Mouse (Mus musculus): ENCODE data around the gene Rpl34. TPM values are rescaled to one million over a fixed set of nuclear protein-coding genes. Genes with fewer than 3 reads are reported as not detected.

The Rpl34 gene
- polyA plus RNA-seq, 1 experiment from 2014 or later, result 861 TPM

- no peak overlapping the region for H3K4me2 ChIP-seq (replicated peaks; ENCODE audit: low read depth, low read length)
- WGBS, result 70% methylated on average over 9 of the region's 9 CpGs
- no peak overlapping the region for H3K4me3 ChIP-seq (ENCODE audit: low read length)
- no peak for ATAC-seq (ENCODE audit: low FRiP score, low TSS enrichment)
- no peaks in the 10 kb centered on the region for H3K27me3 ChIP-seq (ENCODE audit: insufficient read depth, low read length)
- no peak overlapping the region for H3K27ac ChIP-seq (ENCODE audit: low read length)
- peaks cover 27% of the 10 kb centered on the region for H3K36me3 ChIP-seq (ENCODE audit: insufficient read depth, low read length)
- H3K4me1 ChIP-seq (ENCODE audit: insufficient read depth, low read length), result peaks cover 14% of the 10 kb centered on the region
- no peak overlapping the region for H3K9ac ChIP-seq (replicated peaks; ENCODE audit: low read length)
- no peaks in the 10 kb centered on the region for H3K9me3 ChIP-seq (ENCODE audit: low read length)
Measured at GRCm38 (mm10) chr3:130694041-130694593, 36.1 kb downstream of the Rpl34 start.

- ATAC-seq (ENCODE audit: low FRiP score, low TSS enrichment), result peak; percentile 56; the same call in 1 of the 2 replicates
- H3K4me2 ChIP-seq (replicated peaks; ENCODE audit: low read depth, low read length), result peak overlapping the region; percentile 54
- H3K4me3 ChIP-seq (ENCODE audit: low read length), result peak overlapping the region; percentile 47
- no peaks in the 10 kb centered on the region for H3K9me3 ChIP-seq (ENCODE audit: low read length)
- peak overlapping the region; percentile 14 for H3K9ac ChIP-seq (replicated peaks; ENCODE audit: low read length)
- peaks cover 14% of the 10 kb centered on the region for H3K4me1 ChIP-seq (ENCODE audit: insufficient read depth, low read length)
- H3K27ac ChIP-seq (ENCODE audit: low read length), result peak overlapping the region; percentile 41
- 33% methylated on average over 12 of the region's 12 CpGs for WGBS
- no peaks in the 10 kb centered on the region for H3K27me3 ChIP-seq (ENCODE audit: insufficient read depth, low read length)
- peaks cover 17% of the 10 kb centered on the region for H3K36me3 ChIP-seq (ENCODE audit: insufficient read depth, low read length)
Measured at GRCm38 (mm10) chr3:130691596-130692170, 38.5 kb downstream of the Rpl34 start.

DNA sequence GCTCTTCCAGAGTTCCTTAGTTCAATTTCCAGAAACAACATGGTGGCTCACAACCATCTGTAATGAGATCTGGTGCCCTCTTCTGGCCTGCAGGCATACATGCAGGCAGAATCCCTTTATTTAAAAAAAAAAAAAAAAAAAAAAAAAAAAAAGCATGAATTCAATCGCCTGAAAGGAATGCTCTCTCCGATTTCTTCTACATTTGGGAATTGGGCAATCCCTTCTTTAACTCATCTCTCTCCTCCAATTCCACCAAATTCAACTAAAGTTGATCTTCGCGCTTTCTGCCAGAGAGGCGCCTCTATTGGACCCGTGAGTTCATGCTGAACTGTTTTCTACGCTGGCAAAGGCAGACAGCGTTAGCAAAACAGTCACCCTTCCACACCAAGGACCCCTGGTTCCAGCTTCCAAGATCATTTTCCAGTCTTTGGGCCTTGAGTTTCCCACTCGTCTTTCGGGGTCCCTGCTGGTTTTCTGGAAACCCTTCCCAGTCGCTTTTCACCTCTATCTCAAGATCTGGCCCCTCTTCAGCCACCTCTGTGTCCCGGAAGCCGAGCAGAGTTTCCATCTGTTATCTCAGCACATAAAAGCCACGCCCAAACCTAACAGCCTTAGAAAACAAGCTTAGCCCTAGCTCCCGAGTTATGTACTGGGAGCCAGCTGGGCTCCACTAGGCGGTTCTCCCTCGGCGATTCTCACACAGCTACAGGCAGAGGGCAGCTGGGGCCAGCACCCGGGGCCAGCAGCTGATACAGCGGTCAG, 39.2 kb downstream of the Rpl34 start:
- Histone ChIP-seq H3K4me1 (ENCODE audit: insufficient read depth, low read length) (peaks cover 14% of the 10 kb centered on the region), H3K27ac (ENCODE audit: low read length) (peak overlapping the region; percentile 41), H3K9me3 (ENCODE audit: low read length) (no peaks in the 10 kb centered on the region), H3K9ac (replicated peaks; ENCODE audit: low read length) (peak overlapping the region; percentile 14), H3K27me3 (ENCODE audit: insufficient read depth, low read length) (no peaks in the 10 kb centered on the region), H3K36me3 (ENCODE audit: insufficient read depth, low read length) (peaks cover 14% of the 10 kb centered on the region), H3K4me3 (ENCODE audit: low read length) (peak overlapping the region; percentile 47), H3K4me2 (replicated peaks; ENCODE audit: low read depth, low read length) (peak overlapping the region; percentile 54)
- WGBS, result 11% methylated on average over 20 of the region's 20 CpGs
- peak; percentile 85 for ATAC-seq (ENCODE audit: low FRiP score, low TSS enrichment)

GRCm38 (mm10) chr3:130689630-130690029, 40.6 kb downstream of the Rpl34 start:
- Histone ChIP-seq H3K4me2 (replicated peaks; ENCODE audit: low read depth, low read length) (no peak overlapping the region), H3K27ac (ENCODE audit: low read length) (no peak overlapping the region), H3K36me3 (ENCODE audit: insufficient read depth, low read length) (peaks cover 2% of the 10 kb centered on the region; the same call in 1 of the 2 replicates), H3K4me3 (ENCODE audit: low read length) (no peak overlapping the region), H3K27me3 (ENCODE audit: insufficient read depth, low read length) (no peaks in the 10 kb centered on the region), H3K9ac (replicated peaks; ENCODE audit: low read length) (no peak overlapping the region), H3K9me3 (ENCODE audit: low read length) (no peaks in the 10 kb centered on the region), H3K4me1 (ENCODE audit: insufficient read depth, low read length) (peaks cover 14% of the 10 kb centered on the region)
- no peak for ATAC-seq (ENCODE audit: low FRiP score, low TSS enrichment)
- WGBS, result 12% methylated on average over 12 of the region's 12 CpGs

- ATAC-seq (ENCODE audit: low FRiP score, low TSS enrichment), result no peak
- H3K9ac ChIP-seq (replicated peaks; ENCODE audit: low read length), result no peak overlapping the region
- H3K4me3 ChIP-seq (ENCODE audit: low read length), result no peak overlapping the region
- H3K27me3 ChIP-seq (ENCODE audit: insufficient read depth, low read length), result no peaks in the 10 kb centered on the region
- WGBS, result 93% methylated on average over 1 of the region's 1 CpGs
- no peaks in the 10 kb centered on the region for H3K9me3 ChIP-seq (ENCODE audit: low read length)
- no peaks in the 10 kb centered on the region for H3K36me3 ChIP-seq (ENCODE audit: insufficient read depth, low read length)
- H3K4me2 ChIP-seq (replicated peaks; ENCODE audit: low read depth, low read length), result no peak overlapping the region
- H3K27ac ChIP-seq (ENCODE audit: low read length), result no peak overlapping the region
- H3K4me1 ChIP-seq (ENCODE audit: insufficient read depth, low read length), result peaks cover 11% of the 10 kb centered on the region
Measured at GRCm38 (mm10) chr3:130687051-130687450, 43.1 kb downstream of the Rpl34 start.

DNA sequence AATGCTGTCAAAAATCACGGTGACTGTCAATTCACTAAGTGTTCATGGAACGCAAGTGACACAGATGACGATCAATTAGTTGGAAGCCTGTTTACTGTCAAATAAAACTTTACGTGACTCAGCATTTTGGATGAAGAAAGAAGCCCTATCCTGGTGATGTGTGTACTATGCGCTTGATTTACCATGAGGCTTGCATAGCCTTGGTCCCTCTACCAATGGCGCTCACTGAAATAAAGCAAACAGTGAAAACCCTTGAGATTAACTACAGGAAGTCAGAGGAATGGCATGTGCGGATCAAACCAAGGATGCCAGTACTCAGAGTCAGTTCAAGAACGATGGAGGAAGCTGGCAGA, 45.2 kb downstream of the Rpl34 start:
- H3K36me3 ChIP-seq (ENCODE audit: insufficient read depth, low read length), result no peaks in the 10 kb centered on the region
- no peaks in the 10 kb centered on the region for H3K27me3 ChIP-seq (ENCODE audit: insufficient read depth, low read length)
- no peak for ATAC-seq (ENCODE audit: low FRiP score, low TSS enrichment)
- 84% methylated on average over 8 of the region's 8 CpGs for WGBS
- H3K4me3 ChIP-seq (ENCODE audit: low read length), result no peak overlapping the region
- H3K9ac ChIP-seq (replicated peaks; ENCODE audit: low read length), result no peak overlapping the region
- no peaks in the 10 kb centered on the region for H3K9me3 ChIP-seq (ENCODE audit: low read length)
- H3K27ac ChIP-seq (ENCODE audit: low read length), result no peak overlapping the region
- no peak overlapping the region for H3K4me2 ChIP-seq (replicated peaks; ENCODE audit: low read depth, low read length)
- H3K4me1 ChIP-seq (ENCODE audit: insufficient read depth, low read length), result no peaks in the 10 kb centered on the region

DNA sequence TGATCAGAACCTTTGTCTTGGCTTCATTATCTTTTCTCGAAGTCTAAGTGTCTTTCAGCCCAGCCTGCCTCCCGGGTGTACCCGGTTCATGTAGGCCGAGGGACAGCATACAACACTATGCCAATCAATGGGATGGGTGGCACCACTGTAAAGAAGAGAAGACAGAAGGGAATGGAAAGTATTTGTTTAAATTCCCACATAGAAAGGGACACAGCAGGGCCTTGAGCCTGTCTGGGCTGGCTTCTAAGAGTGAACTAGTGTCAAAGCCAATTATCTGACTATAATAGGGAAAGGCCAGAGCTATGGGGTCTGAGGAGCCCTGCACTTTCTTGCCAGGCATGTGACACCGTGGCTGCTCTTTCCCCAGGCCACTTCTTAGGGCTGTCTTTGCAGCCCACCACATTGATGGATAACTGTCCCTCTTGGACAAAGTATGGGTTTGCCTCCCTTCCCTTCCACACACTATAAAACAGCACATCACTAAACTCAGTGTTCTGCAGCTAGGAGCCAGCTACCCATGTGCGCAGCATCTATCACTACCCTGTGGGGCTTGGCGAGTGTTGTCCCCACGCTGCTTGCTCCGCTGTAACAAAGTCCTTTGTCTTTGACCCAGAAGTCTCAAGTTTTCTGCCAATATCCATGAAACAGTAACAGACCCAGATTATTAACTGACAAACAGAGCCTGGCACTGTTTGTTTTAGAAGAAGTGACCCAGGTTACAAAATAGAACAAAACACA, 45.8 kb downstream of the Rpl34 start:
- 87% methylated on average over 9 of the region's 9 CpGs for WGBS

GRCm38 (mm10) chr3:130683836-130684235, 46.4 kb downstream of the Rpl34 start:
- no peaks in the 10 kb centered on the region for H3K36me3 ChIP-seq (ENCODE audit: insufficient read depth, low read length)
- no peak overlapping the region for H3K4me3 ChIP-seq (ENCODE audit: low read length)
- no peaks in the 10 kb centered on the region for H3K9me3 ChIP-seq (ENCODE audit: low read length)
- H3K4me1 ChIP-seq (ENCODE audit: insufficient read depth, low read length), result no peaks in the 10 kb centered on the region
- no peaks in the 10 kb centered on the region for H3K27me3 ChIP-seq (ENCODE audit: insufficient read depth, low read length)
- no peak overlapping the region for H3K27ac ChIP-seq (ENCODE audit: low read length)
- H3K9ac ChIP-seq (replicated peaks; ENCODE audit: low read length), result no peak overlapping the region
- 81% methylated on average over 8 of the region's 8 CpGs for WGBS
- H3K4me2 ChIP-seq (replicated peaks; ENCODE audit: low read depth, low read length), result no peak overlapping the region
- no peak for ATAC-seq (ENCODE audit: low FRiP score, low TSS enrichment)

More for the DNA sequence above, 45.8 kb downstream of the Rpl34 start:
- H3K9me3 ChIP-seq (ENCODE audit: low read length), result no peaks in the 10 kb centered on the region
- no peaks in the 10 kb centered on the region for H3K4me1 ChIP-seq (ENCODE audit: insufficient read depth, low read length)
- H3K9ac ChIP-seq (replicated peaks; ENCODE audit: low read length), result no peak overlapping the region
- H3K27me3 ChIP-seq (ENCODE audit: insufficient read depth, low read length), result no peaks in the 10 kb centered on the region
- ATAC-seq (ENCODE audit: low FRiP score, low TSS enrichment), result peak; percentile 62; the same call in 1 of the 2 replicates
- H3K36me3 ChIP-seq (ENCODE audit: insufficient read depth, low read length), result no peaks in the 10 kb centered on the region
- H3K4me3 ChIP-seq (ENCODE audit: low read length), result no peak overlapping the region
- H3K27ac ChIP-seq (ENCODE audit: low read length), result no peak overlapping the region
- H3K4me2 ChIP-seq (replicated peaks; ENCODE audit: low read depth, low read length), result no peak overlapping the region

- H3K27ac ChIP-seq (ENCODE audit: low read length), result no peak overlapping the region
- no peak overlapping the region for H3K4me2 ChIP-seq (replicated peaks; ENCODE audit: low read depth, low read length)
- no peaks in the 10 kb centered on the region for H3K36me3 ChIP-seq (ENCODE audit: insufficient read depth, low read length)
- H3K9ac ChIP-seq (replicated peaks; ENCODE audit: low read length), result no peak overlapping the region
- H3K9me3 ChIP-seq (ENCODE audit: low read length), result no peaks in the 10 kb centered on the region; the same call in 1 of the 2 replicates
- H3K4me1 ChIP-seq (ENCODE audit: insufficient read depth, low read length), result no peaks in the 10 kb centered on the region
- ATAC-seq (ENCODE audit: low FRiP score, low TSS enrichment), result no peak
- WGBS, result 85% methylated on average over 9 of the region's 9 CpGs
- H3K4me3 ChIP-seq (ENCODE audit: low read length), result no peak overlapping the region
- H3K27me3 ChIP-seq (ENCODE audit: insufficient read depth, low read length), result no peaks in the 10 kb centered on the region
Measured at GRCm38 (mm10) chr3:130682183-130682582, 48.0 kb downstream of the Rpl34 start.

Measured in kidney, embryonic 16.5 days (tissue).